Mouse (Mus musculus) embryonic facial prominence, embryonic 11.5 days (tissue): ENCODE results near the gene Pax5. TPM values are rescaled to one million over a fixed set of nuclear protein-coding genes. Genes with fewer than 3 reads are reported as not detected.

Source experiments
- ATAC-seq: fragments of 200-750 bp; cut with Nextera tagmentation; replicated peaks from 2 replicates; pipeline ENCODE4 v1.8.0; 2017; ENCODE audit warnings: low read depth; ENCODE audit not compliant: insufficient number of reproducible peaks, low FRiP score, low TSS enrichment
- DNase-seq: peaks from one replicate; pipeline ENCODE4 v3.0.0-alpha.2; 2015; ENCODE audit warnings: low spot score
- H3K27ac ChIP-seq: fragments of 300-500 bp; sonication (generic); replicated peaks from 2 replicates; pipeline ENCODE4 v1.5.1; 2014; ENCODE audit warnings: mild to moderate bottlenecking, low read depth, low read length, control low read depth
- H3K27me3 ChIP-seq: fragments of 300-500 bp; sonication (generic); 2 replicates; pipeline ENCODE4 v1.6.1; 2014; ENCODE audit warnings: mild to moderate bottlenecking, low read length, moderate library complexity, mixed read lengths; ENCODE audit not compliant: control insufficient read depth, insufficient read depth
- H3K36me3 ChIP-seq: fragments of 300-500 bp; sonication (generic); replicated peaks from 2 replicates; pipeline ENCODE4 v1.6.1; 2014; ENCODE audit warnings: low read depth, mild to moderate bottlenecking, low read length, moderate library complexity, mixed read lengths; ENCODE audit not compliant: control insufficient read depth, insufficient read depth
- H3K4me1 ChIP-seq: fragments of 300-500 bp; sonication (generic); 2 replicates; pipeline ENCODE4 v1.6.1; 2014; ENCODE audit warnings: low read length, mixed read lengths; ENCODE audit not compliant: control insufficient read depth, insufficient read depth
- H3K4me2 ChIP-seq: fragments of 300-500 bp; sonication (generic); 2 replicates; pipeline ENCODE4 v1.6.1; 2014; ENCODE audit warnings: low read depth, mild to moderate bottlenecking, control low read depth, low read length, moderate library complexity
- H3K4me3 ChIP-seq: fragments of 300-500 bp; sonication (generic); 2 replicates; pipeline ENCODE4 v1.5.1; 2014; ENCODE audit warnings: low read depth, low read length, control low read depth
- H3K9ac ChIP-seq: fragments of 300-500 bp; sonication (generic); replicated peaks from 2 replicates; pipeline ENCODE4 v1.6.1; 2014; ENCODE audit warnings: mild to moderate bottlenecking, control low read depth, low read length
- H3K9me3 ChIP-seq: fragments of 300-500 bp; sonication (generic); replicated peaks from 2 replicates; pipeline ENCODE4 v1.6.1; 2016; ENCODE audit warnings: mild to moderate bottlenecking, low read length, inconsistent platforms, mixed read lengths; ENCODE audit not compliant: control insufficient read depth
- WGBS: fragments of 180-500 bp; shearing (Covaris S2); extraction: QIAGEN DNeasy Blood & Tissue Kit; methylation state at CpG from one replicate; pipeline ENCODE4 v1.1.7; 2014; 5-methylcytosine and 5-hydroxymethylcytosine counted together
- polyA plus RNA-seq: library from polyadenylated mRNA; unstranded; fragments of >200 nt; fragmentation: Nextera tagmentation; extraction: Ambion mirVana; gene quantifications from 2 replicates; pipeline ENCODE4 v1.2.1, GENCODE M21; 2014

Pax5 gene
- polyA plus RNA-seq, 1 experiment from 2014 or later: 0.72 TPM

DNA sequence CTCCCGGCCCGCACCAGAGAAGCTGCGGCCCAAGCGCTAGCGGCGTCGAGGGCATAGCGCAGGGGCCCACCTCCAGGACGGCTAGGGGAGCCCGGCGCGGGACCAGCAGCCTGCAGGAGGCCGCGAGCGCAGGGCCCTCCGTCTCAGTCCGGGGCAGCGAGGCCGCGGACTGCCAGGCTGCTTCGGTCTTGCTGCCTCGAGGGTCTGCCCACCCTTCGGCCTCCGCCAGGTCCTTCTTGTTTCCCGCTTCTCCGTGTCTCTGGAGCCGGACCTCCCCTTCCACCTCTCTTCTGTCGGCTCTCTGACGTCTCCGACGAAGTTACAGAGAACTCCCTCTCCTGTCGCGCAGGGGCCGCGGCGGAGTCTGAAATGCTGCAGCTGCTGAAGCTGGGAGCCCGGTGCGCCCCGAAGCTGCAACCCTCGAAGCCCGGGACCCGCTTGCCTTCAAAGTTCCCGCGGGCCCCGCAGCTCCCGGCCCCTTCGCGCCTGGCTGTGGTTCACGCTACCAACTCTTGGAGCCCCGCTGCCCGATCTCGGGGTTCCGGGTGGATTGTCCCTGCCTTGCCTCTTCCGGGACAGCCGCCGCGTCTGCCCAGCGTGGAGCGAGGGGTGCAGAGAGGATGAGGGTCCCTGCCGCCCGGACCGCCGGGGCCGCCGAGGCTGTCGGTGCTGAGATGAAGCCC is 6.5 kb downstream of the Pax5 start:
- H3K27me3 ChIP-seq: peaks cover 90% of the 10 kb centered on the region
- H3K9me3 ChIP-seq: no peaks in the 10 kb centered on the region
- no peak overlapping the region for H3K9ac ChIP-seq
- H3K4me3 ChIP-seq: peak overlapping the region; percentile 37
- WGBS: under 1% methylated on average over 64 of the region's 66 CpGs
- 0 out of 2 replicates have a peak, but pooled peaks have one; percentile 4 for ATAC-seq
- peak; percentile 10 for DNase-seq
- no peak overlapping the region for H3K27ac ChIP-seq
- no peaks in the 10 kb centered on the region for H3K36me3 ChIP-seq
- H3K4me1 ChIP-seq: peaks cover 7% of the 10 kb centered on the region
- H3K4me2 ChIP-seq: peak overlapping the region; percentile 70

- 0 out of 2 replicates have a peak, but pooled peaks have one; percentile 22 for ATAC-seq
- H3K27ac ChIP-seq: no peak overlapping the region
Observed at GRCm38 (mm10) chr4:44702891-44703685, 7.2 kb downstream of the Pax5 start.

GRCm38 (mm10) chr4:44702011-44702527 is 8.2 kb downstream of the Pax5 start:
- Histone ChIP-seq H3K27ac (no peak overlapping the region), H3K9me3 (no peaks in the 10 kb centered on the region), H3K4me2 (no peak overlapping the region), H3K36me3 (no peaks in the 10 kb centered on the region), H3K9ac (no peak overlapping the region), H3K27me3 (peaks cover 74% of the 10 kb centered on the region), H3K4me1 (peaks cover 7% of the 10 kb centered on the region), H3K4me3 (no peak overlapping the region)
- no peak for ATAC-seq
- DNase-seq: peak; percentile 57
- WGBS: under 1% methylated on average over 25 of the region's 25 CpGs

More at GRCm38 (mm10) chr4:44702891-44703685, 7.2 kb downstream of the Pax5 start:
- H3K4me3 ChIP-seq: peak overlapping the region; percentile 37
- peak; percentile 30 for DNase-seq
- H3K4me2 ChIP-seq: peak overlapping the region; percentile 70
- no peaks in the 10 kb centered on the region for H3K9me3 ChIP-seq
- H3K4me1 ChIP-seq: peaks cover 7% of the 10 kb centered on the region
- H3K9ac ChIP-seq: no peak overlapping the region
- under 1% methylated on average over 57 of the region's 58 CpGs for WGBS
- H3K27me3 ChIP-seq: peaks cover 84% of the 10 kb centered on the region
- no peaks in the 10 kb centered on the region for H3K36me3 ChIP-seq

DNA sequence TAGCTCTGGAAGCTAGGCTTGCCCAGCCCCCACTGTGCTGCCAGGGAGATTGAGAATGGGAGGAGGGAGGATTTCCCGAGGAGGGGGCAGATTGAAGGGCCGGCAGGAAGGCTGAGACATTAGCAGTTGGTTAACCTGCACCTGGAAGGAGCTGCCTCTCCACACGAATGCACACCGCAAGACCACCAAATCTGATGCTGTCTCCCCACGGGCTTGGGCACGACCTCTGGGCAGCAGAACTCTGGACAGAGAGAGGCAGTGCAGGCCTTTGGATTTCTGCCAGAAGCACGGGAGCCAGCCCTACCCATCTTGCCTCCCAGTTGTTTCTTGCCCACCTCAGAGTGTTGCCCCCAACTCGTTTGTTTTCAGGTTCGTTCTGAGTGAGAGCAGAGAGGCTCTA is 8.8 kb downstream of the Pax5 start:
- H3K9me3 ChIP-seq: no peaks in the 10 kb centered on the region
- H3K4me3 ChIP-seq: no peak overlapping the region
- DNase-seq (no peak), ATAC-seq (no peak)
- WGBS: 0% methylated on average over 9 of the region's 9 CpGs
- H3K27me3 ChIP-seq: peaks cover 68% of the 10 kb centered on the region
- no peaks in the 10 kb centered on the region for H3K36me3 ChIP-seq
- H3K9ac ChIP-seq: no peak overlapping the region
- H3K27ac ChIP-seq: no peak overlapping the region
- H3K4me1 ChIP-seq: peaks cover 7% of the 10 kb centered on the region
- no peak overlapping the region for H3K4me2 ChIP-seq

GRCm38 (mm10) chr4:44696676-44697075 is 13.6 kb downstream of the Pax5 start:
- Histone ChIP-seq H3K9me3 (no peaks in the 10 kb centered on the region), H3K4me2 (no peak overlapping the region), H3K27me3 (peaks cover 26% of the 10 kb centered on the region), H3K4me1 (no peaks in the 10 kb centered on the region), H3K9ac (no peak overlapping the region), H3K36me3 (no peaks in the 10 kb centered on the region), H3K4me3 (no peak overlapping the region), H3K27ac (no peak overlapping the region)
- DNase-seq: no peak
- ATAC-seq: no peak

GRCm38 (mm10) chr4:44694369-44694768 is 15.9 kb downstream of the Pax5 start:
- no peak overlapping the region for H3K4me2 ChIP-seq

GRCm38 (mm10) chr4:44685582-44685981 is 24.7 kb downstream of the Pax5 start:
- H3K4me3 ChIP-seq: no peak overlapping the region
- DNase-seq (no peak), ATAC-seq (no peak)
- H3K9ac ChIP-seq: no peak overlapping the region
- H3K27me3 ChIP-seq: no peaks in the 10 kb centered on the region
- no peaks in the 10 kb centered on the region for H3K36me3 ChIP-seq
- H3K4me1 ChIP-seq: no peaks in the 10 kb centered on the region
- no peaks in the 10 kb centered on the region for H3K9me3 ChIP-seq
- 73% methylated on average over 6 of the region's 6 CpGs for WGBS
- no peak overlapping the region for H3K27ac ChIP-seq
- H3K4me2 ChIP-seq: no peak overlapping the region

More at GRCm38 (mm10) chr4:44694369-44694768, 15.9 kb downstream of the Pax5 start:
- ATAC-seq (no peak), DNase-seq (no peak)
- Histone ChIP-seq H3K4me1 (no peaks in the 10 kb centered on the region), H3K36me3 (no peaks in the 10 kb centered on the region), H3K27me3 (peaks cover 5% of the 10 kb centered on the region), H3K9ac (no peak overlapping the region), H3K4me3 (no peak overlapping the region), H3K27ac (no peak overlapping the region), H3K9me3 (no peaks in the 10 kb centered on the region)
- WGBS: 52% methylated on average over 15 of the region's 15 CpGs
